Mouse (Mus musculus) kidney, adult 2 months (tissue): ENCODE measurements around the gene Ulk4.

ENCODE experiments used
- CTCF ChIP-seq: fragments of 200-500 bp; conservative IDR thresholded peaks from 2 replicates; pipeline ENCODE4 v1.5.1; 2011; ENCODE audit warnings: low read depth, mild to moderate bottlenecking, control low read depth, low read length, moderate library complexity, mixed read lengths; ENCODE audit not compliant: insufficient read depth, insufficient read length
- POLR2A ChIP-seq: fragments of 200-500 bp; IDR thresholded peaks from one replicate; pipeline ENCODE4 v1.6.1; 2011; ENCODE audit warnings: low read depth, low read length, control low read depth

DNA sequence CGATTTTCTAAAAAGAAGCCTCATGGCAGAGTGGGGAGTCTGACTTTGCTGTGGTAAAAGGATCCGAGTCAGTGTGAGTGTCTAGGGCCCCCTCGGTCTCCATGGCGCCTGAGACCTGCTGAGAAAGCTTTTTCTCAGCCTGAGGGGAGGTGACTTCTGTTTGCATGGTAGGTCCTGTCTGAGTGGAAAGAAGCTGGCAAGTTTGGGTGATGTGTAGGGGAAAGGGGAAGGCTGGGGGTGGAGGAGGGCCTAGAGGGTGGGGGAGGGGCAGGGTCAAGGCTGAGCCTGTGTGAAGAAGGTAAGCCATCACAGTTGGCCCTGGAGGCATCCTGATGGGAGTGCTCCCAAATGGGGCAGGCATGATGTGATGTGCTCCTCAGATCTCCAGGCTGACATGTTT, 32.3 kb upstream of the Ulk4 start:
- TF ChIP-seq POLR2A (no peak), CTCF (no peak)
